Mouse (Mus musculus) left cerebral cortex, postnatal 10 days (tissue): ENCODE data around the gene Mrgbp. TPM values are rescaled to one million over a fixed set of nuclear protein-coding genes. Genes with fewer than 3 reads are reported as not detected.
A peak's percentile ranks its signal among the peaks of the same experiment; 100 is the strongest.

Experiments
- DNase-seq, 2 experiments: peaks; one replicate each; pipeline ENCODE4 v3.0.0; 2021 to 2022; ENCODE audit warnings: low spot score in 2 of 2, mixed read lengths in 1 of 2; ENCODE audit errors: extremely low spot score in 1 of 2
- intact Hi-C: fragments of 180-260 bp; cut with DNase I; formaldehyde crosslinking; loops from one replicate; pipeline ENCODE4 v1.15.1; 2025
- total RNA-seq, 2 experiments: library from RNA; stranded (reverse); gene quantifications; 2 replicates each; pipeline ENCODE4 v1.2.3; 2021

The Mrgbp gene
- total RNA-seq, 2 experiments from 2014 or later, result 18.9 to 20.1 TPM

DNA sequence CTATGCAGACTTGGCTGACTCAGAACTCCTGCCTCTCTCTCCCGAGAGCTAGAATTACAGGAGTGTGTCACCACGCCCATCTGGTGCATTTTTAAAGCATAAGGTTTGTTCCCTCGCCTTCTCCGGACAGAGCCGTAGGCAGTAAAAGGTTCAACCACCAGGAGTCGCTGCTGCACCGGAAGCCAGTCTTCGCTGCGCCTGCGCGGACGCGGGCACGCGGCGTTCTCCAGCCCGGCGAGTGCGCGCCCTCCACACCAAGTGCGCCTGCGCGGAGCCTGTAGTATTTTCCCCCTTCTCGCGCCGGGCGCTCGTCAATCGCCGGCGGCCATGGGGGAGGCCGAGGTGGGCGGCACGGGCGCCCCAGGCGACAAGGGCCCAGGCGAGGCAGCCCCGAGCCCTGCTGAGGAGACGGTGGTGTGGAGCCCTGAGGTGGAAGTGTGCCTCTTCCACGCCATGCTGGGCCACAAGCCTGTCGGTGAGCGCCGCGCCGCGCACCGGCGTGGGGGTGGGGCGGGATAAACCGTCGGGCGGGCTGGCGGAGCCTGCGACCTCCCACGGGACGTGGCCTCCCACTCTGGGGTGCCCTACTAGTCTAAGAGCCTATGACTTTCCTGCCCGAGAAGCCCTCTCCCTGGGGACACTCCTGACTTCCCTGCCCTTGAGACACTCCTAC is 1.5 kb downstream of the Mrgbp start:
- intact Hi-C loops, result loop anchor here (5.0 kb wide), 2 partner anchors 165 to 195 kb away; partner anchors contain the start of gene Bhlhe23
- peak; percentile 90 to 97 for DNase-seq

DNA sequence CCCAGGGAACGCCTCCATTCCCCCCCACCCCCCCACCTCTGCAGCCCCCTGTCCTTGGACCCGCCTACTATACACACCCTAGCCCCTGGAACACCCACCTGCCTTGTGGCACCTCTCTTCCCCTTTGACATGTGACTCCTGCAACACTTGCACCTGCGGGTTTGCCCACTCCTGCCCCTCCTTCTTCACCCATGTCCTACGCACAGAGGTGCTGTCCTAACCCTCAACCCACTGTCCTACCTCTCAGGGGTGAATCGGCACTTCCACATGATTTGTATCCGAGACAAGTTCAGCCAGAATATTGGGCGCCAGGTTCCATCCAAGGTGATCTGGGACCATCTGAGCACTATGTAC is 2.0 kb downstream of the Mrgbp start:
- intact Hi-C loops, result loop anchor here (5.0 kb wide), 2 partner anchors 164 to 194 kb away; partner anchors contain the start of gene Bhlhe23
- no peak for DNase-seq

GRCm38 (mm10) chr2:180588736-180589122 is 7.6 kb downstream of the Mrgbp start:
- DNase-seq, result no peak
- intact Hi-C loops, result no loop called here

- DNase-seq, result peak; percentile 69 to 91
- intact Hi-C loops, result no loop called here
Observed at GRCm38 (mm10) chr2:180589123-180589831, 8.2 kb downstream of the Mrgbp start, which contains the start of gene Ogfr. Gene Ogfr, plus strand, starts transcription at chr2:180589245.

DNA sequence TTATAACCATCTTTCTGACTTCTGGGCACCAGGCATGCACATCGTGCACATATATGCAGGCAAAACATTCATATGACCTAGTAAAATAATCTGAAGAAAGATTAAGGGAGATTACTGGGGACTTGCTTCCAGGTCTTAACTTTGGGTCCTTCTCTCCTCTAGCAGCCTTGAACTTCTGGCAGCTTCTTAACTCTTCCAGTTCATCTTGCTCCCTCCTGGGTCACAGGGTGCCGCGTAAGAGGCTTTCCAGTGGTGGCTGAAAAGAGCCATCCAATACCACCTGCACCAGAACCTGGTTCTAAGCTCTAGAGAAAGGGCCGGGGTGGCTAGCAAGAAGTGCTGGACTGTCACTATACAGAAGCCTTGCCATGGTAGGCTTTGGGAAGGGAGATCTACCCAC is 16.4 kb downstream of the Mrgbp start, which contains the start of gene Col9a3:
TSS of gene Col9a3 (plus strand) at position 301 of the 400 bp plus-strand sequence.
- DNase-seq, result no peak
- intact Hi-C loops, result no loop called here

GRCm38 (mm10) chr2:180598157-180598705 is 17.1 kb downstream of the Mrgbp start:
- intact Hi-C loops, result no loop called here

DNA sequence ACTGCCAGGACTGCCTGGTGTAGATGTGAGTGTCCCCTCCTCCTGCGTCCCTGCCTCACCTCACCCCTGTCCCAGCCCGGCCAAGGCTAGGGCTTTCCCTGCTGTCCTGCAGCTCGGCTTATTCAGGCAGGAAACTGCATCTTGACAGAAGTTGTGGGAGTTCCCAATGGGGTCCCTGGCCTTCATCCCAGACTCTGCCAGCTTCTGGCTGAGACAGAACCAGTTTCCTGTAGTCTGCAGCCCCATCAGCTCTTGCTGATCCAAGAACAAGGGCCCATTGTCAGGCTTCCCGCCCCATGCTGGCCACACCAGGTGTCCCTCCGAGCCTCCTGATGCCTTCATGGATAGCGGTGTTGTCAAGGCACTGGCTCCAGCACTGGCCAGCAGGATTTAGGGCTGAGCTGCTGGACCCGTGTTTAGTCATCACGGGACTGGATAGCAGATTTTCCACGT is 19.5 kb downstream of the Mrgbp start:
- peak; percentile 67 to 78 for DNase-seq
- intact Hi-C loops, result no loop called here

More at GRCm38 (mm10) chr2:180598157-180598705, 17.1 kb downstream of the Mrgbp start:
- DNase-seq, result peak in 1 of 2 experiments; percentile 51

DNA sequence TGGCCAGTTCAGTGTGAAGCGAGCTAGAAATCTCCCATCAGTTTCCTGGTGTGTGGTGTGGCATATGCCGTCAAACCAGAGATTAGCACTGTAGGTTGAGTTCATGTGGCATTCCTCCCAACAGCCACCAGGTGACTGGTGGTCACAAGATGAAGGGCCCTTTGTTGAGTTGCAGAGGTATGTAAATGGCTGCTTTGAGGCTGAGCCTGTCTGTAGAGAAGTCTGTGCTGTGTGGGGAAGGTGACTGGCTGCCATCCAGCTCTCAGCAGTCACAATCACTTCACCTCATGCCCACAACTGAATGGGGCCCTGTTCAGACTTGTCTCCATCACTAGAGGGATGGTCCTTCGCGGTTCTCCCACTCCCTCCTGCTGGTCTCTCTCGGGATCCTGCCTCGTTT is 23.7 kb downstream of the Mrgbp start:
- DNase-seq, result no peak

DNA sequence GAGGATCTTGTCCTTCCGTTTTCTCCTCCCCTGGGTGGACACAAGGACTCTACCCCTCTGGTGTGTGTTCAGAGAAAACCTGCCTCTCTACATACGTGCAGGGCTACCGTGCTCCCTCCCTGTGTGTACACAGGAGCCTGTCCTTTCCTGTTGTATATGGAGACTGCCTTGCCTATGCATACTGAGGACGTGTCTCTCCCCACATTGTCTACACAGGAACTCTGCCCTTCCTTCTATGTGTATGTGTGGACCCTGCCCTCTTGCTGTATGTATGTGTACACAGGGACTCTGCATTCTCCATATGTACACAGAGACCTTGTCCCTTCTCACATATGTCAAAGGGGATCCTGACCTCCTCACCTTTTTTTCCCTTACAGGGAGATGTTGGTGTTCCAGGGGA is 29.2 kb downstream of the Mrgbp start:
- intact Hi-C loops, result no loop called here
- DNase-seq, result no peak

More for the DNA sequence above, 23.7 kb downstream of the Mrgbp start:
- intact Hi-C loops, result no loop called here

- DNase-seq, result no peak
- intact Hi-C loops, result no loop called here
Observed at GRCm38 (mm10) chr2:180611882-180612281, 30.8 kb downstream of the Mrgbp start.

Other genes starting within 250 kb of the Mrgbp start
- gene Gata5, start 246.6 kb upstream of the Mrgbp start, total RNA-seq, result not detected
- 1 to 10 TPM; 1.5 TPM for gene Slco4a1, start 125.1 kb upstream of the Mrgbp start, total RNA-seq
- 10 to 100 TPM; 27.3 to 29.2 TPM for gene Ntsr1, start 81.3 kb upstream of the Mrgbp start, total RNA-seq
- 10 to 100 TPM; 67.3 to 77.1 TPM for gene Ogfr, start 7.9 kb downstream of the Mrgbp start, total RNA-seq
- gene Col9a3, start 16.5 kb downstream of the Mrgbp start, total RNA-seq, result 10 to 100 TPM; 23.4 to 26.5 TPM
- gene Tcfl5, start 61.4 kb downstream of the Mrgbp start, total RNA-seq, result 1 to 10 TPM; 4.1 to 5.6 TPM
- 10 to 100 TPM; 56.0 to 56.3 TPM for gene Dido1, start 128.7 kb downstream of the Mrgbp start, total RNA-seq
- 10 to 100 TPM; 62.4 to 66.6 TPM for gene Gid8, start 128.8 kb downstream of the Mrgbp start, total RNA-seq
- gene Slc17a9, start 144.0 kb downstream of the Mrgbp start, total RNA-seq, result under 1 TPM; 0.28 to 0.77 TPM
- under 1 TPM; 0.30 to 0.45 TPM for gene Bhlhe23, start 195.6 kb downstream of the Mrgbp start, total RNA-seq